Mouse (Mus musculus): ENCODE data around the gene Slc1a2.

Gene Slc1a2

DNA sequence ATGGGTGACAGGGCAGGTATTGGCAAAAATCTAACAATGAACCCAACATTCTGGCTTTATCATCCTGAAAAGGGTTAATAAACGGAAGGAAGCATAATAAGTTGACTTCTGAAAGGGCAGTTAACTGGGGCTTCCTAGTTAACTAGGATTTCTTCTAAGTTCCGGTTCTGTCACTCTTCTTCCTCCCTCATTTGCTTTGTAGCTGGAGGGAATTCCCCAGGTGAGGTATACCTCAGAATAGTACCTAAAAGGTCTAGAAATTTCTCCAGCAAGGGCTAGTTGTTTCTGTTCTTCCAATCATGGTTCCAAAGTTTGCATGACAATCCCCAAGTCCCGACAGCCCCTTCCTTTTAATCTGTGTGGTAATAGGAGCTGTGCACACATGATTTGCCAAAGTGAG is 89.3 kb downstream of the Slc1a2 start:
- no peaks in the 10 kb centered on the region for H3K27me3 ChIP-seq (ENCODE audit: control insufficient read depth, insufficient read depth, low read length, poor library complexity, severe bottlenecking)
- DNase-seq (ENCODE audit: low read depth, low spot score): peak; percentile 70
- no peaks in the 10 kb centered on the region for H3K36me3 ChIP-seq (ENCODE audit: control insufficient read depth, insufficient read depth, low read length, poor library complexity, severe bottlenecking)

DNA sequence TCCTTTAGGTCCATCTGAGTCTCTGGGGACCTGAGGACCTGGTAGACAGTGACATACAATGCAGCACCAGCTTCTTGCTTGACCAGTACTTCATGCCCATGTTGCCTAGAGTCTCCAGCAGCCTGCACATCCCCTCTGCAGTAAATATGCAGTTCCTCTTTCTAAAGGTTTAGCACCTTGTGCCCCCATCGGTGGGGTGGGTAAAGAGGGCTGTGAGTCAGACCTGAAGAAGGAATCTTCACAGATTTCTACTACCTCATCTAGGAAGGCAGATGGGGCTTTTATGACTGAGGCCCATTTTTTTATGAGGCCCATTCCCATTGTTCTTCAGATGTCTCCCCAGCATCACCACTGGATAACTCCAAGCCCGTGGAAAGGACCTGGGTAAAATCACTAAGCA is 91.5 kb downstream of the Slc1a2 start:
- peak; percentile 51 for DNase-seq (ENCODE audit: low read depth, low spot score)
- H3K36me3 ChIP-seq (ENCODE audit: control insufficient read depth, insufficient read depth, low read length, poor library complexity, severe bottlenecking): no peaks in the 10 kb centered on the region

DNA sequence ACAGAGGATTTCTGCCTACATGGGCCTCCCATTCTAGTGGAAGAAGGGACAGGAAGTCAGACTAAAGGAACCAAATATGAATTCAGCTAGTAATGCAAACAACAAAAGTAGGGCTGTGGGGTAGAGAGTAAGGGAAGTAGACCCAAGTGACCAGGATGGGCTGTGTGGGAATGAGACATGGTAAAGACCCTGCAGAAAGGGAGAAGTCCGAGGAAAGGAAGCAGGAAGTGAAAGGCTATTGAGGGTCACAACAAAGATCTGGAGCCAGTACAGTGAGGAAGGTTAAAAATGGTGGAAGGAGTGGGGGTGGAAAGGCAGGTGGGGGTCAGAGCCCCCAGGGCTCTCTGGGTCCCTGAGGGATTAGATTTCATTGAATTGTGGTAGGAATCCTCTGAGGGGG is 93.4 kb downstream of the Slc1a2 start:
- DNase-seq (ENCODE audit: low read depth, low spot score): no peak
- Histone ChIP-seq H3K27me3 (ENCODE audit: control insufficient read depth, insufficient read depth, low read length, poor library complexity, severe bottlenecking) (no peaks in the 10 kb centered on the region), H3K36me3 (ENCODE audit: control insufficient read depth, insufficient read depth, low read length, poor library complexity, severe bottlenecking) (no peaks in the 10 kb centered on the region)

More for the DNA sequence above, 91.5 kb downstream of the Slc1a2 start:
- H3K27me3 ChIP-seq (ENCODE audit: control insufficient read depth, insufficient read depth, low read length, poor library complexity, severe bottlenecking): no peaks in the 10 kb centered on the region

DNA sequence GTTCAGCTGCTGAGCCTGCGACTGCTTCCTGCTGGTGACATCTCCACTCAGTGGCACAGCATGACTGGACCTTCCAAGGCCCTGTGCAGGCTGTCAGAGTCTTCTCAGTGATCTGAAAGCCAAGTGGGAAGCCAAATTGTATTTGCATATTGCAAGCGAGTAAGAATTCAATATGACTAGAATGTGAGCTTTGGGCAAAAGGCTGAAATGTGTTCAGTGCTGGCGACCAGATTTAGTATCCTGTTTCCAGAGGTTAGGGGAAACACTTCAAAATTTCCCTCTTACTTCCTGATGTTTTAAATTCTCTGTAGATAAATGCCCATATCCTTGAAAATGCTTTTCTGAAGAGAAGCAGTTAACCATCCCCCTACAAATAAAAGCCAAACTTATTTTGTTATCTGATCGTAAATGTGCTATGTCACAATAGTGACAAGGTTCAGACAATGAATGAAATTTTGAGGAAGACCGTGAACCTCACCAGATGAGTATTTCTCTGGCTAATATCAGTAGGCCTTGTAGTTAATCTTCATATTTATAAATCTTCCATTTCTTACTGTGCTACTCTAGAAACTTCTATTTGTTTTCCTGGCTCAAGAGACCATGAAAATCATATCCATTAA is 98.9 kb downstream of the Slc1a2 start:
- DNase-seq (ENCODE audit: low read depth, low spot score): no peak
- H3K27me3 ChIP-seq (ENCODE audit: control insufficient read depth, insufficient read depth, low read length, poor library complexity, severe bottlenecking): no peaks in the 10 kb centered on the region
- no peaks in the 10 kb centered on the region for H3K36me3 ChIP-seq (ENCODE audit: control insufficient read depth, insufficient read depth, low read length, poor library complexity, severe bottlenecking)

DNA sequence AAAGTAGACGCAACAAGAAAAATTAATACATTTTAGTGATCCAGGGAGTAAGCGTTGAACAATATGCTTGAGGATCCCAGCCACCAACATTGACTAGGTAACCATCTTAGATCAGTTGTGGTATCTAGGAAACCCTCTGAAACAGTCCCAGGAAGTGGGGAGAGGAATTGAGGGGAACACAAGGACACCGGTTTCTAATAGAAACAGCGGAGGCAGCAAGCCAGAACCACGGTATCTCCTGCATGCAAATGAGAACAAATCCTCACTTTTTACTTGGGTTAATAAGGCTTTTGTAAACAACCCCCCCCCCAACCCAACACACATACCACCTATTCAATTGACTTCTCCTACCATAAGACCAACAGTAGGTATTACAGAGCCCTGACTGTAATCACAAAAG is 101.0 kb downstream of the Slc1a2 start:
- no peaks in the 10 kb centered on the region for H3K27me3 ChIP-seq (ENCODE audit: control insufficient read depth, insufficient read depth, low read length, poor library complexity, severe bottlenecking)
- DNase-seq (ENCODE audit: low read depth, low spot score): no peak
- H3K36me3 ChIP-seq (ENCODE audit: control insufficient read depth, insufficient read depth, low read length, poor library complexity, severe bottlenecking): no peaks in the 10 kb centered on the region

DNA sequence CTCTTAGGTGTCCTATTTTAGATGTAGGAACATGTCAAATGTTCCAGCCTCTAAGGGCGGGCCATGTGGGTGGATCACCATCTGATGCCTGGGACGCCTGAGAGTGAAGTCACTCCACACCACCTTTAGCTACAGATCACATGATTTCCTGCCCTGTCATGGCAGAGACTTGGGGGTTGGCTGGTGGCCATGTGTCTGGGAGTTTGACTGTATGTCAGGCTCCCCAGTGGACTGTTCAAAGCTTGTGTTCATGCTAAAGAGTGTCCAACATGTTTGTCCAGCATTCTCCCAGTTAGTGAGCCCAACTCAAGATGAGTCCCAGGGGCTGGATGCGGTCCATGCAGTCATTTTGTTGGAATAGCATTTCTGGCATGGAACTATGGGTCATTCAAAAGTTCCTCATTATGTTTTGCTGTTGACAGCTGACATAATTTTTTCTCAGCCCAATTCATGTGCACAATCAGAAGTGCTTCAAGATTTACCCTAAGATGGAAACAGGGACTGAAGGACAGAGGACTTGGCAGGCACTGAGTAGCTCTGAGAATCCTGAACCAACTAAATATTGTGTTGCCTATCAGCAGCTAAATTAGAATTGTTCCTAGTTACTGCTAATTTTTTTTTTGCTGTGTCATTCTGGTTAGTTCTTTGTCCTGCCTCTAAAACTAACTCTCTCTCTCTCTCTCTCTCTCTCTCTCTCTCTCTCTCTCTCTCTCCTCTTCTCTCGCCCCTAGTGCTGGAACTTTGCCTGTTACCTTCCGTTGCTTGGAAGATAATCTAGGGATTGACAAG is 102.0 kb downstream of the Slc1a2 start:
- Histone ChIP-seq H3K27me3 (ENCODE audit: control insufficient read depth, insufficient read depth, low read length, poor library complexity, severe bottlenecking) (no peaks in the 10 kb centered on the region), H3K36me3 (ENCODE audit: control insufficient read depth, insufficient read depth, low read length, poor library complexity, severe bottlenecking) (no peaks in the 10 kb centered on the region)
- no peak for DNase-seq (ENCODE audit: low read depth, low spot score)

DNA sequence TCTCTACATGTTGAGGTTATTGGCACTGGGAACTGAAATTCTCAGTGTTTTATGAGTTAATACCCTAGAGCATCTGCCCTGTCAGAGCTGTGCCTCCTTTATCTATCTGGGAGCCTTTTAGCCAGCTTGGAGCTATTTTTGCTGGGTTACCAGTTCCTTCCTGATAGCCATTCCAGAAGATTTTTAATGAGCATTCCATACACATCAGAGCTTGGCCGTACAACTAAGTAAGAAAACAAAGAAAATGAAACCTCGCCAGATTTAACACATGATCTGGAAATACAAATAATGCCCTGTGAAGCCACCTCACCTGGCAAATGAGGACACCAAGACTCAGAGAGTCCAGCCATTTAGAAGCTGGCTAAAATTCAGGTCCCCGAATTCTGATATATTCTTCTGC is 104.7 kb downstream of the Slc1a2 start:
- Histone ChIP-seq H3K36me3 (ENCODE audit: control insufficient read depth, insufficient read depth, low read length, poor library complexity, severe bottlenecking) (no peaks in the 10 kb centered on the region), H3K27me3 (ENCODE audit: control insufficient read depth, insufficient read depth, low read length, poor library complexity, severe bottlenecking) (no peaks in the 10 kb centered on the region)
- DNase-seq (ENCODE audit: low read depth, low spot score): no peak

DNA sequence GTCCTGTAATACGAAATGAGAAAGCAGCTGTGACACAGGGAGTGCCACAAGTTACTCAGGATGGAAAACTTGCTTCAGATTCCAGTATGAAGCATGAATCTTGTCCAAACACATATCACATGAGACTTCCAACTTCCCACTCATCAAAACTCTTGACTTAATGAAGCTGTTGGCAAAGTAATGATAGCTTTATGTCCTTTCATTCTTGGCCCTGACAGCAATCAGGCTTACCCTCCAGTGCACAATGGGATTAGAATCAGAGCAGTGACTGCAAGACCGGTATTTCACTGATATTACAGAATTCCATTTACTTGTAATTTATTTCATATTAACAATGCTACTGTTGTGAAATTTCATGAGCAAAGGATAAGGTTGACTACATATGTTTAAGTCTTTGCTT is 105.5 kb downstream of the Slc1a2 start:
- no peak for DNase-seq (ENCODE audit: low read depth, low spot score)
- Histone ChIP-seq H3K27me3 (ENCODE audit: control insufficient read depth, insufficient read depth, low read length, poor library complexity, severe bottlenecking) (no peaks in the 10 kb centered on the region), H3K36me3 (ENCODE audit: control insufficient read depth, insufficient read depth, low read length, poor library complexity, severe bottlenecking) (no peaks in the 10 kb centered on the region)

DNA sequence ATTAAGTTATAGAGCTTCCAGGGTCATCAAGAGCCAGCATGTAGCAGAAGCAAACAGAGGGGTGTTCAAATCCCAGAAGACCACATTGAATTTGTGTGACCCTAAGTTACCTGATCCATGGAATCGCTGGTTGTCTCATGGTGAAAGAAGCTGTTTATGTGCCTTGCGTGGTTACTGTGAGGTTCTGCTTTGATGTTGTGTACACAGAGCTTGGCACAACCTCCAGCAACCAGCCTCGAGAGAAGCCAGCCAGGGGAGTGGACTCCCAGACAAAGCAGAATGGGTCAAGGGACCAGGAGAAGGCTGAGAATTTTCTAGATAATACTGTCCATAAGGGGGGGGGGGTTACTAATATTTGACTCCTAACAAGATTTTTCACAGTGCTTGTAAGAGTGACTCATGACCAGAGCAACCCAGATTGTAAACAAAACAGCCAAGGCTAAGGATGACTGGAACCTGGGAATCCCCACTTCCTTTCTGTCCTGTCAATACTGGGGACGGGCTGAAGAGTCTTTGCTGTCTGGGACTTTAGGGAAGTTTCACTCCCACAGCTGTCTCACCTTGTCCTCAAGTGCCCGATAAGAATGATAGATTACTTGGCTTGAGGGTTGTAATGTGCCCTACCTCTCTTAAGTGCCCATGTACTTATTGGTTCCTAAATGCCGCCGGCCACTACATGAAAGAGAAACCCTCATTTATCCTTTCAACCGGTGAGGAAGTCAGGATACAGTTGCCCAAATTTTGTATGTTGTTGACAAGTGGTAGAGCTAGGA is 106.3 kb downstream of the Slc1a2 start:
- DNase-seq (ENCODE audit: low read depth, low spot score): no peak
- Histone ChIP-seq H3K36me3 (ENCODE audit: control insufficient read depth, insufficient read depth, low read length, poor library complexity, severe bottlenecking) (no peaks in the 10 kb centered on the region), H3K27me3 (ENCODE audit: control insufficient read depth, insufficient read depth, low read length, poor library complexity, severe bottlenecking) (no peaks in the 10 kb centered on the region)

DNA sequence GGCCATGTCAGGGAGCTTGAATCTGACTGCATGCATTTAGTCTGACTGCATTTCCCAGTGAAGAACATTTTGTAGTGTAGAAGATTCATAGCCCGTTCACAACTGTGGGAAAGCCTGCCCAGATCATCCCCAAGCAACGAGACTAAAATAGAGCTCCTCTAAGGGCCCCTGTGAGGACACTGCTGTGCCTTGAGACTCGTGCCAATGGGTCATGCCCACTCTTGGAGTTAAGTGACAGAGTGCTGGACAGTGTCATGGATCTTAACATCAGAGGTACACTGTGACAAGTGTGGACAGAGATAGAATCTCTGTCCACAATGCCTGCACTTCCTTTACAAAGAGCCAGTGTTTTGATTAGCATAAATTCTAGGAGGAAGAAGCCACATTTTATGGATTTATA is 109.8 kb downstream of the Slc1a2 start:
- H3K27me3 ChIP-seq (ENCODE audit: control insufficient read depth, insufficient read depth, low read length, poor library complexity, severe bottlenecking): no peaks in the 10 kb centered on the region
- DNase-seq (ENCODE audit: low read depth, low spot score): no peak
- no peaks in the 10 kb centered on the region for H3K36me3 ChIP-seq (ENCODE audit: control insufficient read depth, insufficient read depth, low read length, poor library complexity, severe bottlenecking)

DNA sequence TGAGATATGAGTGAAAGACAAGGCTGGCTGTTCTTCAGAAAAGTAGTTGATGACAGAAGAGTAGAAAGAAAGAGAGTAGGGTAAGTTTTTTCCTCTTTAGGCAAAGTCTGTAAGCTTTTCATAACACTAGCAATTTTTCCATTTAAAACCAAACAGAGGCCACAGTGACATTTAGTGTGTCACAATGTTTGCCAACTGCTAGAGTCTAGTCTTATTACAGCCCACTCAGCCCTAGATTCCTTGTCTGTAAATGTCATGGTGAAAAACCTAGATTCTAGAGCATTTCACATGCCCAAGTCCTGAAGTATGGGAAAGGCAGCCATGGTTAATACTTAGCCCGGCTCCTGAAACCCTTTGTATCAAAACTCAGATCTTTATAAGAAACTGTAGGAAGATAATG is 112.8 kb downstream of the Slc1a2 start:
- no peak for DNase-seq (ENCODE audit: low read depth, low spot score)
- Histone ChIP-seq H3K27me3 (ENCODE audit: control insufficient read depth, insufficient read depth, low read length, poor library complexity, severe bottlenecking) (no peaks in the 10 kb centered on the region), H3K36me3 (ENCODE audit: control insufficient read depth, insufficient read depth, low read length, poor library complexity, severe bottlenecking) (no peaks in the 10 kb centered on the region)

DNA sequence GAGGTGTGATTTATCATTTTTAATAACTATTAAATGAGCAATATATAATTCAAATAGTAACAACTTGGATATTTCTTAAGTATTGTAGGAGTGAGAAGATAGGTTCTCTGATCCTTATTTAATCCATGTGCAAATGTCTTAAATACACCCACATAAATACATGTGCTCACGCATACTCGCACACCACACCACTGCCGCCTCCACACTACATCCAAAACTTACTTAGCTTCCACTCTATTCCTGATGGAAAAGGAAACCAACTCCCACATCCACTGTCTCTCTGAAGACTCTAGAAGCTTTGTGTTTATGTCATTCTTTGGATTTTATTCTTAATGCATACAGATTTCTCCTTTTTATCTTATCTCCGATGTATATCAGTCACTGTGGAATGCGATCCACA is 113.8 kb downstream of the Slc1a2 start:
- no peak for DNase-seq (ENCODE audit: low read depth, low spot score)
- H3K36me3 ChIP-seq (ENCODE audit: control insufficient read depth, insufficient read depth, low read length, poor library complexity, severe bottlenecking): no peaks in the 10 kb centered on the region
- H3K27me3 ChIP-seq (ENCODE audit: control insufficient read depth, insufficient read depth, low read length, poor library complexity, severe bottlenecking): no peaks in the 10 kb centered on the region

DNA sequence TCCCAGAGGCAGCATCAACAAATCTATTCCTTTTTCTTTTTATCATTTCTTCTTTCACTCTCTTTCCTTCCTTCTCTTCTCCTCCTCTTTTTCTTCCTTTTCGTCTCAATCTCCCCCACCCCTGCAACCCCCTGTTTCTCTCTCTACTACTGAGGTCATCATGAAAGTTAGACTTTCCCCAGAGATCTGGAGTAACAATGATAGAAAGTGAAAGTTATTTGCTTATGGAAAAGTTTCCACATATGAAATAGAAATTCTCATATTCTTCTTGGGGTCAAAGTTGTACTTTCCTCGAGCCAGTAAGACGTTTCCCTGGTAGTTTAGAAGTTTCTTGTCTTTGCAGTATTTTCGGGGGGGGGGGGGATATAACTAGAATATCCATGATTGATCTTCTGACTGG is 116.2 kb downstream of the Slc1a2 start:
- no peaks in the 10 kb centered on the region for H3K36me3 ChIP-seq (ENCODE audit: control insufficient read depth, insufficient read depth, low read length, poor library complexity, severe bottlenecking)
- H3K27me3 ChIP-seq (ENCODE audit: control insufficient read depth, insufficient read depth, low read length, poor library complexity, severe bottlenecking): no peaks in the 10 kb centered on the region
- no peak for DNase-seq (ENCODE audit: low read depth, low spot score)

DNA sequence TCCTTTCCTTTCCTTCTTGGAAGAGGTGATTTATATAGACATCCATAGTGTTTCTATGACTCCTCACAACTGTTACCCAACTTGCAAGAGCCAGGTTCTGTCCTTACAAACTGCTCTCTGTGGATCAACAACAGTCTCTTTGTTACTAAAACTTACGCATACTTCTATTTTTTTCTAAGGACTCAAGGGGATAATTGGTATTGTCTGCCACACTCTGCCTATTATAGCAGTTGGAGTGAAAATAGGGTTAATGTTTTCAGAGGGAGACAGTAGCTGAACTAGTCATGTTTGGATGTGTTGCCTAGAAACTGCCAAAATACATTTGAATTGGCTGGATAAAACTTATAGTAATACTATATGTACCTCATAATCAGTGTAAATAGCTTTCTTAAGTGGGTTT is 117.1 kb downstream of the Slc1a2 start:
- no peaks in the 10 kb centered on the region for H3K36me3 ChIP-seq (ENCODE audit: control insufficient read depth, insufficient read depth, low read length, poor library complexity, severe bottlenecking)
- no peak for DNase-seq (ENCODE audit: low read depth, low spot score)

DNA sequence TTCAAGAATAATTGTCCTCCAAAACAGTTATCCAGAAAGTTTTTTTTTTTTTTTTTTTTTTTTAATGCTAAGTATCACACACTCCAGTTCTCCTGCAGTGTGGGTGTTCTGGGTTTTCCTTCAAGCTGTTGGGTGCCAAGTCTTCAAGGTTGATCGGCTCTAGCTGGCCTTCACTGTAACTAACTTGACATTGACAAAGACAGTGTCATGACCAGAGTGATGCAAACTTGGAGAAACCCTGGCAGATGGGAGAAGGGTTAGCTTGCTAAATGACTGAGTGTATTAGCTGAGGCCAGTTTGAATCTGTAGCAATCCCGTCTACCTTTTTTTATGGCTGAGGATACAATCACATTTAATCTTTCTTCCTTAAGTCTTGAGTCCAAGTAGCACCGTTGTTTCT is 119.7 kb downstream of the Slc1a2 start:
- no peak for DNase-seq (ENCODE audit: low read depth, low spot score)
- H3K36me3 ChIP-seq (ENCODE audit: control insufficient read depth, insufficient read depth, low read length, poor library complexity, severe bottlenecking): no peaks in the 10 kb centered on the region; the same call in 1 of the 2 replicates
- no peaks in the 10 kb centered on the region for H3K27me3 ChIP-seq (ENCODE audit: control insufficient read depth, insufficient read depth, low read length, poor library complexity, severe bottlenecking)

More for the DNA sequence above, 117.1 kb downstream of the Slc1a2 start:
- H3K27me3 ChIP-seq (ENCODE audit: control insufficient read depth, insufficient read depth, low read length, poor library complexity, severe bottlenecking): no peaks in the 10 kb centered on the region

Data from splenic B cell, adult 2 months (primary cell).